Mouse (Mus musculus): ENCODE measurements at regions not wholly inside any gene's neighbourhood (a gene's known extent, or its start where the extent isn't known, plus 50 kb on each side); places are given as distances from the start of the nearest gene placed in this dataset.

DNA sequence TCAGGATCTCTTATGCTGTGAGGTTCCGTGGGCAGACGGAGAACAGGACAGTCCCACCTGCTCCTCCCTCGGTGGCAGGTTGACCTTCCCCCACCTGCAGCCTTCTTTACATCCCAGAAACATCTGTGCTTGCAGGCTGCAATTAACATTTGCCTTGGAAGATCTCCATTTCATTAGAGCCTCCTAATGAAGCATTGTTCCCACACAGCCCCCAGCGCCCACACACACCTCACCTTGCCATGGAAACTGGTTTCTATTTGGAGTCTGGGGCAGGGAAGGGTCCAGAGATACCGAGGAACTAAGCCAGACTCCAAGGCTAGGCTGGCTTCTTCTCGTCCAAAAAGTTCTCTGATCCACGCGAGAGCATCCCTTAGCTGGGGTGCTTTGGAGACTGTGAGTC, 56.6 kb upstream of the Rpl38 start:
- no peak for TF ChIP-seq CTCF (IDR thresholded peaks at IDR 0.05)
- intact Hi-C loops (cut with DNase I): no loop called here
- Histone ChIP-seq H3K4me3 (no peak overlapping the region), H3K27ac (no peak overlapping the region)
- DNase-seq: no peak

DNA sequence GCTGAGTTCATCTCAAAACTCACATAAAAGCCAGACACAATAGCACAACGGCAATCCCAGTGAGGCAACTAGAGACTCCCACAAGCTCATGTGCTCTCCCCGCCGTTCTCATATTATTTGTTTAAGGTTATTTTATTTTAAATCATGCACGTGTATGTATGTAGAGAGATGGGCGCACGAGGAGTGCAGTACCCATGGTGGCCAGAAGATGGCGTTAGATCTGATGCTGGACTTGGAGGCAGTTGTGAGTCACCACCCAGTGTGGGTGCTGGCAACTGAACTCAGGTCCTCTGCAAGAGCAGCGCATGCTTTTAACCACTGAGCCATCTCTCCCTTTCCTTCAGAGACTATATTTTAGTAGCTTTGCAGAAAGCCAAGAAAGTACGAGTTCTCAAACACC, 60.3 kb upstream of the Rpl38 start:
- no peak overlapping the region for H3K4me3 ChIP-seq
- intact Hi-C loops (cut with DNase I): no loop called here
- no peak for DNase-seq
- H3K27ac ChIP-seq: no peak overlapping the region
- peak; percentile 25; the same call in 1 of the 2 replicates for TF ChIP-seq CTCF (IDR thresholded peaks at IDR 0.05)

GRCm38 (mm10) chr11:114603108-114603507, 65.2 kb upstream of the Rpl38 start:
- no peak for DNase-seq
- H3K4me3 ChIP-seq: no peak overlapping the region
- intact Hi-C loops (cut with DNase I): no loop called here
- H3K27ac ChIP-seq: no peak overlapping the region
- TF ChIP-seq CTCF (IDR thresholded peaks at IDR 0.05): no peak

GRCm38 (mm10) chr11:114597225-114597624, 71.1 kb upstream of the Rpl38 start:
- no peak for DNase-seq
- intact Hi-C loops (cut with DNase I): no loop called here
- Histone ChIP-seq H3K27ac (no peak overlapping the region), H3K4me3 (no peak overlapping the region)
- TF ChIP-seq CTCF (IDR thresholded peaks at IDR 0.05): no peak

- intact Hi-C loops (cut with DNase I): no loop called here
- TF ChIP-seq CTCF (IDR thresholded peaks at IDR 0.05): no peak
- no peak overlapping the region for H3K4me3 ChIP-seq
- no peak for DNase-seq
- no peak overlapping the region for H3K27ac ChIP-seq
Measured at GRCm38 (mm10) chr11:114592961-114593360, 75.4 kb upstream of the Rpl38 start.

- intact Hi-C loops (cut with DNase I): no loop called here
Measured at GRCm38 (mm10) chr11:114588554-114588953, 79.8 kb upstream of the Rpl38 start.

DNA sequence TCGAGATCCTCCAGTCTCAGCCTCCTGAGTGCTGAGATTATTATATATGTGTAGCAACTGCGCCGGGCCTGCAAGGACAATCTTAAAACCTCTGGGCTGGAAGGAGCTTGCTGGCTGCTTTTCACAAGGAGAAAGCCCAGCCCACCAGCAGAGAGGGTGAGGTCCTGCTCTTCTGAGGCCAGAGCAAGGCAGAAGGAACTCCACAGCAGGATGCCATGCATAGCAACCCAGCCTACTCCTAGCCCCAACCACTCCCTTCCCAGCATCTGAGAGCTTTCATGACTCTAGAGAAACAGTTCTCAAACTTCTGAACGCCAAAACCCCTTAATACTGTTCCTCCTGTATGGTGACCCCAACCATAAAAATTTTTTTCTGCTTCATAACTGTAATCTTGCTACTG, 80.3 kb upstream of the Rpl38 start:
- no peak overlapping the region for H3K4me3 ChIP-seq
- no peak for DNase-seq
- no peak for TF ChIP-seq CTCF (IDR thresholded peaks at IDR 0.05)
- intact Hi-C loops (cut with DNase I): no loop called here
- no peak overlapping the region for H3K27ac ChIP-seq

More at GRCm38 (mm10) chr11:114588554-114588953, 79.8 kb upstream of the Rpl38 start:
- H3K4me3 ChIP-seq: no peak overlapping the region
- DNase-seq: no peak
- no peak overlapping the region for H3K27ac ChIP-seq
- TF ChIP-seq CTCF (IDR thresholded peaks at IDR 0.05): no peak

DNA sequence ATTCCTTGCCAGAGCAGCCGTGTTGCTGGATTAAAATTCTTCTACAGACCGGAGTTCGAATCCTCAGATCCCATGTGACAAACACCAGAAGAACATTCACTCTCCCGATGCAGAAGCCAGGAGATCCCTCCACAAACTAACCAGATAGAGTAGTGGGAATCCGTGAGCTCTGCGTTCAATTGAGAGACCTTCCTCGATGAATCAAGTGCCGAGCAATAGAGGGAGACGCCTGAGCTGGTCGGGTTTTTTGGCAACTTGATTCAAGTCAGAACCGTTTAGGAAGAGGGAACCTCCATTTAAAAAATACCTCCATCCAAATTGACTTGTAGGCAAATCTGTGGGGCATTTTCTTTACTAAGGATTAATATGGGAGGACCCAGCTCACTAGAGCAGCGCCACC, 81.9 kb upstream of the Rpl38 start:
- intact Hi-C loops (cut with DNase I): no loop called here
- Histone ChIP-seq H3K27ac (no peak overlapping the region), H3K4me3 (no peak overlapping the region)
- TF ChIP-seq CTCF (IDR thresholded peaks at IDR 0.05): no peak
- no peak for DNase-seq

DNA sequence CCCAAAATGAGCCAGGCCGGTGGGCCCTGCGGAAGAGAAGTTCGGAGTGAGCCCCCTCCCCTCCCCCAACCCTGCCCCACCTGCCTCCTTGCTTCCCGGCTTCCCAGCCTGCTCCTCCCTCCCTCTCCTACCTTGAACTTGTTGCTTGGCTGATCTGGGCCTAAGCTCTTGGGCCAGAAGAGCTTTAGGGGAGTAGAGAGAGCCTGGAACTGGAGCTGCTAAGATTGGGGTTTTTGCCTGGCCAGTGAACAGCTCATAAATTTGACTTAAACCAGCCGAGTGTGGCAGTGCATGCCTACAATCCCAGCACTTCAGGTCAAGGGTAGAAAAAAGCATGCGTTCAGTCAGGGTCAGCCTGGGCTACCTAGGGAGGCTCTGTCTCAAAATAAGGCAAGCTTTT, 83.5 kb upstream of the Rpl38 start:
- intact Hi-C loops (cut with DNase I): no loop called here
- no peak for TF ChIP-seq CTCF (IDR thresholded peaks at IDR 0.05)

DNA sequence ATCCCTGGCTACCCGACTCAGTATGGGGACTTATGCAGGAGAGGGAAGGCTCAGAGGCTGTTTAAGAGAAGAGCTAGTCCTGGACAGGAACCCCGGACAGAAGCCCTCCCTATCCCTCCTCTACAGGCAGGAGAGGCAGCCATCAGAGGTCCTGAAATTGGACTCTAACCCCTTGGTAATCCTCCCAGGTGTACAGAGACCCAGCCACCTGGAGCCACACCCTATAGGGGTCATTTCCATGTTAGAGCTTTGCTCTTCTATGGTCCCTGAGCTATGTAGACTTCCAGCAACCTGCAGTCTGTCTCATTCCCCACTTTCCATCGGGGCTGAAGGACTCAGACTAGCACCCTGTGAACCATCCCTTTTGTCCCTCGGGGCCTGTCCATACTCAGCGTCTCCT, 84.2 kb upstream of the Rpl38 start:
- Histone ChIP-seq H3K27ac (no peak overlapping the region), H3K4me3 (no peak overlapping the region)
- intact Hi-C loops (cut with DNase I): no loop called here
- no peak for TF ChIP-seq CTCF (IDR thresholded peaks at IDR 0.05)
- no peak for DNase-seq

More for the DNA sequence above, 83.5 kb upstream of the Rpl38 start:
- no peak overlapping the region for H3K27ac ChIP-seq
- no peak for DNase-seq
- H3K4me3 ChIP-seq: no peak overlapping the region

GRCm38 (mm10) chr11:114579986-114580385, 88.3 kb upstream of the Rpl38 start:
- TF ChIP-seq CTCF (IDR thresholded peaks at IDR 0.05): no peak
- Histone ChIP-seq H3K4me3 (no peak overlapping the region), H3K27ac (no peak overlapping the region)
- no peak for DNase-seq
- intact Hi-C loops (cut with DNase I): no loop called here

DNA sequence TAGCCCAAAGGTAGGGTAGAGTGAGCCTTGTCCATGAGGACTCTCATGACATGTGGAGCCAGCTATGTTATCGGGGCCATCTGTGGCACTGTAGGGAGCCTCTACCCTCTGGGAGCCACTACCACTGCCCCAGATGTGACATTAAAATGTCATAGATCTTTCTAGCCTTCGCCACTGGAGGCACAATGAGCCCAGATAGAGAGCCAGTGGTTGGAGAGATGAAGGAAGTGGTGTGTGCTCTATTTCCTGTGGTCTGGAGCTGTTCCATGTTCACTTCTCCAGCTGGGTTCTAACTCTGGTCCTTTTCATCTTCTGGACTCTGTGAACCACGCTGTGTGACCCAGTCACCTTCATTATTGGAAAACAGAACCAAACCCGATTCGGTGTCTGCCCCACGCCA, 89.8 kb upstream of the Rpl38 start:
- intact Hi-C loops (cut with DNase I): no loop called here
- Histone ChIP-seq H3K4me3 (no peak overlapping the region), H3K27ac (no peak overlapping the region)
- no peak for TF ChIP-seq CTCF (IDR thresholded peaks at IDR 0.05)
- DNase-seq: no peak

DNA sequence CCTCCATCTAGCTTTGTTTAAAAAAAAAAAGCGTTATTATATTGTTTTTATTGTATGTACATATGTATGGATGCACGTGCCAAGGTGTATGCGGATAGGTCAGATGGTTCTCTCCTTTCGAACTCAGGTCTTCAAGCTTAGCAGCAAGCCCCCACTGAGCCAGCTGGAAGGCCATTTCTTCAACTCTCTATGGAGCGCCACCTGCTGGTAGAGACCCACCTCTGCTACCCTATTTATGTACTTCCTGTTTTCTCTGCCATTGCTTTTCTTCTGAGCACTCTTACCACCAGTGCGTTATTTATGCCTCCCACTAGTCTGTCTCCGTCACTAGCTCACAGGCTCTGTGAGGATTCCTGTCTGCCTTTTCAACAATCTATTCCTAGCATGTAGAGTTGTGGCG, 91.5 kb upstream of the Rpl38 start:
- Histone ChIP-seq H3K4me3 (no peak overlapping the region), H3K27ac (no peak overlapping the region)
- peak; percentile 39 for TF ChIP-seq CTCF (IDR thresholded peaks at IDR 0.05)
- no peak for DNase-seq
- intact Hi-C loops (cut with DNase I): no loop called here

DNA sequence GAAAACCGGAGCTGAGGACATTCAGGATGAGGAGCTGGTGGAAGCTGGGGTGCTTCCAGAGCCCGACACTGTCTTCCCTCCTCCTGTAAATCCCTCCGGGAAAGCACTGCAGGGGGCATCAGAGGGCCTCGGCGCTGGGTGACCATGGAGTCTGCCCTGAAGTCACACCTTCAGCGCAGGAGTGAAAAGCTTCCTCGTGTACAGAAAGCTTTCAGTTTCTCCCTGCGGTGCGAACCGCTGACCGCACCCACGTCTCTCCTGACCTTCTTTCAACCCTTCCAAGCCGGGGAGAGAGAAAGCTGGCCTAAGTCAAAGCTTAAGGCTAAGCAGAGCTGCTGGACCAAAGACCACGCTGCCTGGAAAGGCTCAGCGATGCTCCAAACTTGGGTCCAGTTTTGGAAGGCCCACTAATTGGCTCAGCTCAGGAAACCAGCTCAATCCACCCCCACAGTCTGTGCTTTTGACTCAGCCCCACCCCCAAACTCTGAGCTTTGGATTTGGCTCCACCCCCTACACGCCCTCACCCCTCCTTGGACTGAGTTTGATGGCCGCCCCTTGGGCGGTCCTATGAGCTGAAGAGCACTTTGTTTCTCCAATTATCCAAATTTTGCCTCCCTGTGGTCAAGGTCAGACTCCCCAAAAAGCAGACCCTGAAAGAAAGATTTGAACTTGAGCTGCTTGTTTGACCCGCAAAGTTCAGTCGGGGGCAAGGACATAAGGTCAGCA, 97.0 kb upstream of the Rpl38 start:
- peak; percentile 26; the same call in 1 of the 2 replicates for TF ChIP-seq CTCF (IDR thresholded peaks at IDR 0.05)
- H3K4me3 ChIP-seq: peak overlapping the region; percentile 33
- H3K27ac ChIP-seq: no peak overlapping the region
- intact Hi-C loops (cut with DNase I): no loop called here
- no peak for DNase-seq
